Mouse (Mus musculus): ENCODE measurements at regions not wholly inside any gene's neighbourhood (a gene's known extent, or its start where the extent isn't known, plus 50 kb on each side); places are given as distances from the start of the nearest gene placed in this dataset.
A peak's percentile ranks its signal among the peaks of the same experiment; 100 is the strongest.

- no peak overlapping the region for H3K4me2 ChIP-seq (ENCODE audit: low read length)
- 75% methylated on average over 11 of the region's 11 CpGs for WGBS
These were observed 87.8 kb upstream of the Ssbp2 start for GRCm38 (mm10) chr13:91372130-91372875.

DNA sequence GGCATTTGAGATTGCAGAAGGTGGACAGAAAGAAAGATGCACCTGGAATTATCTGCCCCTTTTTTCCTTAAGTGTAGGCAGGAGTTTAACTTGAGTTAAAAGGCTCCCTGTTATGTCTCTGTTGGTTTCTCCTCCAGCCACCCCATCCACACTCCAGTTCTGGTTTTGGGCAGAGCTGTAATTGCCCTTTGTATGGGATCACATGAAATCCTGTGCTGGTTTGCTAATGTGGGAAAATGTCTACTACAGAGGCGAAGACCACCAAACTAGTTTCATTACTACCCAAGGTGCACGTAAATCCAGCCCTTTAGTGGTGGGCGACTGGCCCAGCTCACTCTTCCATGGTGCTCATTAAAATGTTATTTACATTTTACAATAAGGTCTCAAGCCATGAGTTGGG, 85.9 kb upstream of the Ssbp2 start:
- Histone ChIP-seq H3K4me3 (ENCODE audit: low read depth, low read length) (no peak overlapping the region), H3K4me1 (replicated peaks; ENCODE audit: control insufficient read depth, insufficient read depth, low read length) (peaks cover 27% of the 10 kb centered on the region), H3K4me2 (ENCODE audit: low read length) (no peak overlapping the region), H3K36me3 (ENCODE audit: control insufficient read depth, insufficient read depth, low read length) (no peaks in the 10 kb centered on the region), H3K27ac (ENCODE audit: low read depth) (peak overlapping the region; percentile 30), H3K9me3 (ENCODE audit: control insufficient read depth, low read length) (no peaks in the 10 kb centered on the region), H3K27me3 (replicated peaks; ENCODE audit: control insufficient read depth, insufficient read depth, low read length) (no peaks in the 10 kb centered on the region), H3K9ac (ENCODE audit: low read length) (no peak overlapping the region)
- DNase-seq (ENCODE audit: low spot score) (peak; percentile 54), ATAC-seq (replicated peaks; ENCODE audit: low FRiP score, low TSS enrichment, low read depth) (no peak)
- WGBS = 22% methylated on average over 3 of the region's 3 CpGs

More at GRCm38 (mm10) chr13:91372130-91372875, 87.8 kb upstream of the Ssbp2 start:
- Histone ChIP-seq H3K27ac (ENCODE audit: low read depth) (peak overlapping the region; percentile 98), H3K36me3 (ENCODE audit: control insufficient read depth, insufficient read depth, low read length) (no peaks in the 10 kb centered on the region), H3K9ac (ENCODE audit: low read length) (no peak overlapping the region), H3K9me3 (ENCODE audit: control insufficient read depth, low read length) (no peaks in the 10 kb centered on the region), H3K4me3 (ENCODE audit: low read depth, low read length) (no peak overlapping the region), H3K27me3 (replicated peaks; ENCODE audit: control insufficient read depth, insufficient read depth, low read length) (no peaks in the 10 kb centered on the region), H3K4me1 (replicated peaks; ENCODE audit: control insufficient read depth, insufficient read depth, low read length) (peaks cover 27% of the 10 kb centered on the region)
- DNase-seq (ENCODE audit: low spot score) (no peak), ATAC-seq (replicated peaks; ENCODE audit: low FRiP score, low TSS enrichment, low read depth) (no peak)

DNA sequence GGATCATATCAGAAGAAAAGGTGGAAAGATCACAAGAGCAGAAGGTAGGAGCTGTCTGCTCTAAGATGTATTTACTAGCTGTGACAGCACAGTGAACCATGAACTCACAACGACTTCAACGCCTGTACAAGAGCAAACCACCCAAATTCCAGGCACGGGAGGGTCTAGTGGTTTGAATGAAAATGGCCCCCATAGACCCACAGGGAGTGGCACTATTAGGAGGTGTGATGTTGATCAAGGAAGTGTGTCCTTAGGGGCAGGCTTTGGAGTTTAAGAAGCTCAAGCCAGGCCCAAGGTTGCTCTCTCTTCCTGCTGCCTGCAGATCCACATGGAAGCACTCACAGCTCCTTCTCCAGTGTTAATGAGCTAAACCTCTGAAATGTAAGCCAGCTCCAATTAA, 83.5 kb upstream of the Ssbp2 start:
- Histone ChIP-seq H3K4me1 (replicated peaks; ENCODE audit: control insufficient read depth, insufficient read depth, low read length) (0 out of 2 replicates have a peak, but pooled peaks cover 13% of the 10 kb centered on the region), H3K9ac (ENCODE audit: low read length) (no peak overlapping the region), H3K27ac (ENCODE audit: low read depth) (no peak overlapping the region), H3K4me3 (ENCODE audit: low read depth, low read length) (no peak overlapping the region), H3K4me2 (ENCODE audit: low read length) (no peak overlapping the region), H3K9me3 (ENCODE audit: control insufficient read depth, low read length) (no peaks in the 10 kb centered on the region), H3K36me3 (ENCODE audit: control insufficient read depth, insufficient read depth, low read length) (no peaks in the 10 kb centered on the region), H3K27me3 (replicated peaks; ENCODE audit: control insufficient read depth, insufficient read depth, low read length) (no peaks in the 10 kb centered on the region)
- no peak for ATAC-seq (replicated peaks; ENCODE audit: low FRiP score, low TSS enrichment, low read depth)
- 91% methylated on average over 3 of the region's 3 CpGs for WGBS
- DNase-seq (ENCODE audit: low spot score) = no peak

DNA sequence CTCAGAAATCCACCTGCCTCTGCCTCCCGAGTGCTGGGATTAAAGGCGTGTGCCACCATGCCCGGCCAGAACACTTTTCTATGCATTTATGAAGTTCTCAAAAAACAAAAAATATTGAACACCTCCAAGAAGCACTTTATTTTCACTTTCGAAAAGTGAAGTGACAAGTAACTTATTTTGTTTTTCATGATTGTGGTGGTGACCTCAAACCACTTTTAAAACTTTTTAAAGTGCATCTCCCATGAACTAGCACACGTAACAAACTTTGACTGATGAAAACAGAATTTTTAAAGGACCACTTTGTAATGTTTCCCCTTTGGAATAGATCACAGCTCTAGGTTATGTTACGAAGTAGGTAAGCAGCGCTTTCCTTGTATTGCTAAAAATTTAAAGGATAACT, 82.7 kb upstream of the Ssbp2 start:
- H3K9me3 ChIP-seq (ENCODE audit: control insufficient read depth, low read length) = no peaks in the 10 kb centered on the region
- 0 out of 2 replicates have a peak, but pooled peaks cover 5% of the 10 kb centered on the region for H3K4me1 ChIP-seq (replicated peaks; ENCODE audit: control insufficient read depth, insufficient read depth, low read length)
- H3K4me2 ChIP-seq (ENCODE audit: low read length) = no peak overlapping the region
- H3K9ac ChIP-seq (ENCODE audit: low read length) = no peak overlapping the region
- no peak for ATAC-seq (replicated peaks; ENCODE audit: low FRiP score, low TSS enrichment, low read depth)
- H3K27me3 ChIP-seq (replicated peaks; ENCODE audit: control insufficient read depth, insufficient read depth, low read length) = no peaks in the 10 kb centered on the region
- no peak overlapping the region for H3K4me3 ChIP-seq (ENCODE audit: low read depth, low read length)
- H3K27ac ChIP-seq (ENCODE audit: low read depth) = no peak overlapping the region
- 96% methylated on average over 7 of the region's 7 CpGs for WGBS
- H3K36me3 ChIP-seq (ENCODE audit: control insufficient read depth, insufficient read depth, low read length) = no peaks in the 10 kb centered on the region
- no peak for DNase-seq (ENCODE audit: low spot score)

DNA sequence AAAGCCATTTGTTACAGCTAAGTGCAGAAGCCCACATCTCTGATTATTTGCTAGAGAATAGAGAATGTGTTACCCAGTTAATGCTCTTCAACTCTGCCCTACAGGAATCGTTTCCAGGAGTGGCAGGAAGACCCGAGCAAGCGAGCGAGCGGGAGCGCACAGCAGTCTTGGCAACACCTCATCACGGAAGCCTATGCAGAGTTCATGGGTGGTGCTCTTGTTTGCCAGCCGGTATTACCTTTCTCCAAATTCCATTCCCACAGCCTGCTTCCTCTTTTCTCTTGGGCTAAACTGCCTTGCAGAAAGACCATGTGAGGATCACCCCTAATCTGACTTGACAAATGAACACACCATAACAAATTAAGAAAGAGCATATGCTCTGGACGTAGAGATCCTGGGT, 82.1 kb upstream of the Ssbp2 start:
- Histone ChIP-seq H3K4me1 (replicated peaks; ENCODE audit: control insufficient read depth, insufficient read depth, low read length) (0 out of 2 replicates have a peak, but pooled peaks cover 1% of the 10 kb centered on the region), H3K27me3 (replicated peaks; ENCODE audit: control insufficient read depth, insufficient read depth, low read length) (no peaks in the 10 kb centered on the region), H3K9ac (ENCODE audit: low read length) (no peak overlapping the region), H3K27ac (ENCODE audit: low read depth) (no peak overlapping the region), H3K36me3 (ENCODE audit: control insufficient read depth, insufficient read depth, low read length) (no peaks in the 10 kb centered on the region), H3K4me2 (ENCODE audit: low read length) (no peak overlapping the region), H3K4me3 (ENCODE audit: low read depth, low read length) (no peak overlapping the region), H3K9me3 (ENCODE audit: control insufficient read depth, low read length) (no peaks in the 10 kb centered on the region)
- DNase-seq (ENCODE audit: low spot score) = no peak
- WGBS = 88% methylated on average over 9 of the region's 9 CpGs
- ATAC-seq (replicated peaks; ENCODE audit: low FRiP score, low TSS enrichment, low read depth) = no peak

DNA sequence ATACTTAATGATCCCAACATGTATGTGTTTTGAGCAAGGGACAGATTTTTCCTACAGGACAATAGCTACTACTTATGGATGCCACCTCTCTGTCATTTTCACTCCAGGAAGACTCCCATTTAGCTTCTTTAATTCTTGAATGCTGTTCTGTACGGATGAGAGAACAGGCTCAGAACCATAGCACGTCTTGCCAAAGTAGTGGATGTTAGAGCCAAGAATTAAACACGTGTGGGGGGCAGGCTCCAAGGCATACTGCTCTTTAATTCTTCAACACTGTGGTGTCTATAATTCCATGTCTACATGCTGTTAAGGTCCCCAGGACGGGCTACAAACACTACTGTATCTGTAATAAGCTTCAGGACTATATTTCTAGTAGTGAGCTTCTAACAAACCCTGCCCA, 74.7 kb upstream of the Ssbp2 start:
- no peak overlapping the region for H3K4me3 ChIP-seq (ENCODE audit: low read depth, low read length)
- no peak overlapping the region for H3K4me2 ChIP-seq (ENCODE audit: low read length)
- H3K9ac ChIP-seq (ENCODE audit: low read length) = no peak overlapping the region
- WGBS = 75% methylated on average over 4 of the region's 4 CpGs
- ATAC-seq (replicated peaks; ENCODE audit: low FRiP score, low TSS enrichment, low read depth) (no peak), DNase-seq (ENCODE audit: low spot score) (no peak)
- no peaks in the 10 kb centered on the region for H3K4me1 ChIP-seq (replicated peaks; ENCODE audit: control insufficient read depth, insufficient read depth, low read length)
- no peaks in the 10 kb centered on the region for H3K36me3 ChIP-seq (ENCODE audit: control insufficient read depth, insufficient read depth, low read length)
- no peaks in the 10 kb centered on the region for H3K9me3 ChIP-seq (ENCODE audit: control insufficient read depth, low read length)
- no peaks in the 10 kb centered on the region for H3K27me3 ChIP-seq (replicated peaks; ENCODE audit: control insufficient read depth, insufficient read depth, low read length)
- no peak overlapping the region for H3K27ac ChIP-seq (ENCODE audit: low read depth)

- no peak for ATAC-seq (replicated peaks; ENCODE audit: low FRiP score, low TSS enrichment, low read depth)
- Histone ChIP-seq H3K36me3 (ENCODE audit: control insufficient read depth, insufficient read depth, low read length) (no peaks in the 10 kb centered on the region), H3K4me1 (replicated peaks; ENCODE audit: control insufficient read depth, insufficient read depth, low read length) (no peaks in the 10 kb centered on the region), H3K4me2 (ENCODE audit: low read length) (no peak overlapping the region), H3K27ac (ENCODE audit: low read depth) (no peak overlapping the region; the same call in 1 of the 2 replicates), H3K4me3 (ENCODE audit: low read depth, low read length) (no peak overlapping the region), H3K9ac (ENCODE audit: low read length) (no peak overlapping the region), H3K27me3 (replicated peaks; ENCODE audit: control insufficient read depth, insufficient read depth, low read length) (no peaks in the 10 kb centered on the region), H3K9me3 (ENCODE audit: control insufficient read depth, low read length) (no peaks in the 10 kb centered on the region)
- no peak for DNase-seq (ENCODE audit: low spot score)
- 45% methylated on average over 10 of the region's 10 CpGs for WGBS
These were observed 72.2 kb upstream of the Ssbp2 start for GRCm38 (mm10) chr13:91387913-91388312.

DNA sequence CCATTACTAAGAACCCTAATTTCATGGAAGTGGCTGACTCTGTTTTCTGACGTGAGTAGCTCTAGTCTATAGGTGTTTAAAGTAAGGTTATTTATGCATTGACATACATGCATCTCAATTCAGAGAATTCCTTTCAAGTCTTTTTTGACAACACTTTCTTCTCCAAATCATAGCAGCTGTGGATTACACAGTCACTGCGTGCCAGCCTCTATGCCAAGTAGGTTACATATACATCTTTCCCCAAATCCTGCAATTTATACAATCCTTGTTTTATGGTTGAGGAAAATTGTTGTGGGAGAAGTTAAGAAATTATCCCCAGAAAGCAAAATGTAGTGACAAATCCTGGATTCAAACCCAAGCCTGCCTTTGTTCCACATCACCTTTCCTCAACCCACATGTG, 56.5 kb upstream of the Ssbp2 start:
- no peak overlapping the region for H3K27ac ChIP-seq (ENCODE audit: low read depth)
- H3K4me1 ChIP-seq (replicated peaks; ENCODE audit: control insufficient read depth, insufficient read depth, low read length) = no peaks in the 10 kb centered on the region
- H3K9ac ChIP-seq (ENCODE audit: low read length) = no peak overlapping the region
- no peak for DNase-seq (ENCODE audit: low spot score)
- H3K4me3 ChIP-seq (ENCODE audit: low read depth, low read length) = no peak overlapping the region
- no peaks in the 10 kb centered on the region for H3K36me3 ChIP-seq (ENCODE audit: control insufficient read depth, insufficient read depth, low read length)
- 82% methylated on average over 2 of the region's 2 CpGs for WGBS
- H3K4me2 ChIP-seq (ENCODE audit: low read length) = no peak overlapping the region
- H3K27me3 ChIP-seq (replicated peaks; ENCODE audit: control insufficient read depth, insufficient read depth, low read length) = no peaks in the 10 kb centered on the region
- H3K9me3 ChIP-seq (ENCODE audit: control insufficient read depth, low read length) = no peaks in the 10 kb centered on the region
- no peak for ATAC-seq (replicated peaks; ENCODE audit: low FRiP score, low TSS enrichment, low read depth)

GRCm38 (mm10) chr13:91405027-91405426, 55.1 kb upstream of the Ssbp2 start:
- WGBS = 85% methylated on average over 2 of the region's 2 CpGs
- DNase-seq (ENCODE audit: low spot score) (no peak), ATAC-seq (replicated peaks; ENCODE audit: low FRiP score, low TSS enrichment, low read depth) (no peak)
- H3K27ac ChIP-seq (ENCODE audit: low read depth) = no peak overlapping the region
- no peaks in the 10 kb centered on the region for H3K4me1 ChIP-seq (replicated peaks; ENCODE audit: control insufficient read depth, insufficient read depth, low read length)
- H3K9me3 ChIP-seq (ENCODE audit: control insufficient read depth, low read length) = no peaks in the 10 kb centered on the region
- H3K9ac ChIP-seq (ENCODE audit: low read length) = no peak overlapping the region
- no peak overlapping the region for H3K4me3 ChIP-seq (ENCODE audit: low read depth, low read length)
- no peaks in the 10 kb centered on the region for H3K36me3 ChIP-seq (ENCODE audit: control insufficient read depth, insufficient read depth, low read length)
- no peaks in the 10 kb centered on the region for H3K27me3 ChIP-seq (replicated peaks; ENCODE audit: control insufficient read depth, insufficient read depth, low read length)
- no peak overlapping the region for H3K4me2 ChIP-seq (ENCODE audit: low read length)
